Mouse (Mus musculus) lung, postnatal 25 days (tissue): ENCODE results near the gene Tanc1.

ENCODE experiments used
- DNase-seq: peaks from one replicate; pipeline ENCODE4 v3.0.0; 2022; ENCODE audit warnings: low spot score

Gene Tanc1

GRCm38 (mm10) chr2:59794838-59795237 lies 183.0 kb downstream of the Tanc1 start:
- DNase-seq = no peak

DNA sequence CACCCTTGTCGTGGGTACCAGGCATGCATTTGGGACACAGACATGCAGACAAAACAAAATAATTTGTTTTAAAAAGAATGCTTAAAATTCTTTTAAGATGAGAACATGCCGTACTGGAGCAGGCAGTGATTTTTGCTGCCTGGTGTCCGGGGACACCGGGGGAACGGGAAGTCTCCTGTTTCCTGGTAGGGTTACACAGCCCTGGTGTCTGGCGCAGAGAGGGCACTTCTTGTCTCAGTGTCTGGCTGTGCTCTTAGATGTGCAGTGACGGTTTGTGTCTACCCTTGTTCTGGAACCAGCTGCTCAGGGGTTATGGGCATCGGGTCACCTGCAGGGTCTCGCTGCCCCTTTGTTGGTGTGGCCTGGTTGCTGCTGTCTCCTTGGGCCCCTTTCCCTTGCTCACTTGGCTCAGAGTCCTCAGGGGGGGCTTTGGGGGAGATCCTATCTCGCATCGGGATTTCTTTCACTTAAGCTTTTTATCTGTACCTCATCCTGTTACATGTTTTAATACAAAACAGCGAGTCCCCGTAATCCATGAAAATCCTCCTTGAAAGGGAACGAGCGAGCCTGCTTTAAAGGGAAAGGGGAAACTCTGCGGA lies 187.2 kb downstream of the Tanc1 start:
- no peak for DNase-seq

GRCm38 (mm10) chr2:59799572-59799971 lies 187.7 kb downstream of the Tanc1 start:
- DNase-seq = no peak

GRCm38 (mm10) chr2:59800481-59801266 lies 188.8 kb downstream of the Tanc1 start:
- no peak for DNase-seq

DNA sequence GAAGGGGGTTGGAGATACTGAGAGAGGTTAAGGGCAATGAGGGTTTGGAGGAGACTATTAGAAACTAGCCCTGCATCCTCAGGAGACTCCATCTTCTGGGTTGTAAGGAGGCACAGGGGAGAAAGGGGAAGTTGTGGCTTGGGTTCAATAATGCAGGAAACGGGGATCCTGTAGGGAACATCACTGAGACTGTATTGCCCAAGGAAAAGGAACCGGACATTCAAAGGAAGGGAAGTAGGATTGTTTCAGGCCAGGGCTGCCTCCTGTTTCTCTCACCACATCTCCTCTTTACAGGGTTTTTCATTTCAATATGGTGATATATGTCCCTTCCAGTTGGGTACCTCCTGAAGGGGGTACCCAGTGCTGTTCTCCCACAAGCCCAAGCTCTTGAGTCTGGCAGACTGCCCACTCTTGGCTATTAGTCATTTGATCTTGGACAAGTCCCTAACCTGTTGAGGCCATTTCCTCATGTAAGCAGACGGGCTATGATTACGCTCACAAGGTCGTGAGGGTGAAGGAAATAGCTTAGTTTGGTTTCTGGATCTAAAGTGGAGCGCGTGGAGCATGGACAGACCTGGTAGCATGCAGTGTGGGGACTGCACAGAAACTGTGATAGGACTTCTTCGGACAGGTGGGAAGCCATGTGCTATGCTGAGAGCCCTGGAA lies 191.0 kb downstream of the Tanc1 start:
- no peak for DNase-seq

DNA sequence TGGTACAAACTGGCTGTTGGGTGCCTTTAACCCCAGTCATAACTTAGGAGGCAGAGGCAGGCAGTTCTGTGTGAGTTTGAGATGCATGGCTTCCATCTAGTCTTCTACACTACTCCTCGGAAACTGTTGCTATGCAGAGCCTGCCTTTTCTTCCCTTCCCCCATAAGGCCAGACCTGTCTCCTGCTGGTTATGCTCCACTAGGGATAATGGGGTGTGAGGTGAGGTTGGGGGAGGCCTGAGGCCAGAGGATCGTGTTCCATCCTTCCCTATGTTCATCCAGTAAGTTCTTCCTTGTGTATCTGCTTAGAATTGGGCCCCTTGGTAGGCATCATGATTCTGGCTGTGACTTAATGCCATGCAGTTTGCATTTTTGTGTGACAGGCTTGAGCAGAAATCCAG lies 193.8 kb downstream of the Tanc1 start:
- no peak for DNase-seq

GRCm38 (mm10) chr2:59806038-59806437 lies 194.2 kb downstream of the Tanc1 start:
- no peak for DNase-seq

DNA sequence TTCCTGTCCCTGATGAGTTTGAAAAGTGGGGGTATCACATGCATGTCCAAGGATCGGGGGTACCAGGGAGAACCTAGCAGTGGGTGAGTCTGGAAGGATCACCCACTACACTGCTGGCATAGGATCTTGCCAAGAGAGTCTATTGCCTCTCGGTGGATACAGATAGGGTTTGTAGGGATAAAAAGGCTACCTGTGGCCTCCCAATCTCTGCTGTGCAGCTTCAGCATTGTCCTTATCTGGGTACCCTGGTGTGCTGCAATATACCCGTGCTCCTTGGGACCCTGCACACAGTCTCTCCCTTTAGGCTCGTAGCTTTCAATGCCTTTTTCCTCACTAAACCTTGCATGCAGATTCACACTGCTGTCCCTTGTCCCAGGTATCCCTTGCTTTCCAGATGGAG lies 196.8 kb downstream of the Tanc1 start:
- DNase-seq = no peak

DNA sequence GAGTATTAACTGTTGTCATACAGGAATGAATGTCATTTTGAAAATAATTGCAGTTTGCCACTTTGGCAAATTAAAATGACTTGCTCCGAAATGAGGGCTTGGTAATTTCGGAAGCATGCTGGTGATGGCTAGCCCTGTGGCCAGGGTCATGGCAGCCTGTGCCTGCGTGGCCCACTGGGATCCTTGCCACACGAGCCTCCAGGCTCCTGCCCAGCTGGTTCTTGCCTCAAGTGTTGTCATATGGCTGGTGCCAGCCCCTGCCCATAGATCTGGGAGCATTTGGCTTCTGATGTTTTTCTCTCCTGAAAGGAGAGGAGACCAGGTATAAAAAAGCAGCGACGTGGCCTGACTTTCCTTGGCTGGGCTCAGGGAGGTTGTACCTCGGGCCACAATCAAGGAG lies 198.2 kb downstream of the Tanc1 start:
- DNase-seq = no peak

- no peak for DNase-seq
Observed at GRCm38 (mm10) chr2:59811247-59811646, 199.4 kb downstream of the Tanc1 start.

DNA sequence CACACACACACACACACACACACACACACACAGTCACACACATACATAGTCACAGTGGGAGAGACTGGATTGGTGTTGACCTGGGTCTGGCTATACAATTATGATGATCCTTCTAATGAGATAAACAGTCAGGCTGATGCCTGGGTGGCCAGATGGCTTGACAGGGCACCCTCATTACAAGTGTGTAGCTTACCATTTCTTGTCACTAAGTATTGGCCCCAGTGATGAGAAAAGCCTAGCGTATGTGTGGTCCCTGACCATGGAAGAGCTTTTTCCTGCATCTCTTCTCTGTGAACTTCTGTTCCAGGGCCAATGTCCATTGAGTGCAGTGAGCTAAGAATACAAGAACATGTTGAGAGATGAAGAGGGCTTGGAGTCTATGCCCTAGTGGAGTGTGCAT lies 200.8 kb downstream of the Tanc1 start:
- no peak for DNase-seq

GRCm38 (mm10) chr2:59813457-59813856 lies 201.6 kb downstream of the Tanc1 start:
- DNase-seq = no peak

GRCm38 (mm10) chr2:59814997-59815396 lies 203.2 kb downstream of the Tanc1 start:
- no peak for DNase-seq

- DNase-seq = no peak
Observed at GRCm38 (mm10) chr2:59818663-59819062, 206.8 kb downstream of the Tanc1 start.

DNA sequence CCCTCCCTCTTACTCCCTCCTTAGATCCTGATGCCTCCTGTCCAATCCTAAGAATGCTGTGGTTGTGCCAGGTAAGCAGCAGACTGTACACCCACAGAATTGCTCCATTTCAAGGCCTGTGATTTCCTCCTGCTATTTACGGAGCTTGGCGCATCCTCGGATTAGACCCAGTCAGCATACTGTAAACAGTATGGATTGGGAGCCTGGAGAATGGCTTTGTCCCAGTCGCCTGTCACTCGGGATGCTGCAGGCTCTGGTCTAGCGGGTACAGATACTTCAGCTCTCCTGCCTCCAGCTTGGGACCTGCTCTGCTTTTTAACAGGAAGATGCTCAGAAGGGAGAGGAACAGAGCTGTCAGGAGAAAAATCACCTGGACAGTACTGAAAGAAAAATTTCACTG lies 207.6 kb downstream of the Tanc1 start:
- DNase-seq = no peak

- DNase-seq = no peak
Observed at GRCm38 (mm10) chr2:59820088-59820487, 208.2 kb downstream of the Tanc1 start.

GRCm38 (mm10) chr2:59821044-59821443 lies 209.2 kb downstream of the Tanc1 start:
- DNase-seq = no peak

GRCm38 (mm10) chr2:59824289-59824688 lies 212.4 kb downstream of the Tanc1 start:
- peak; percentile 39 for DNase-seq

DNA sequence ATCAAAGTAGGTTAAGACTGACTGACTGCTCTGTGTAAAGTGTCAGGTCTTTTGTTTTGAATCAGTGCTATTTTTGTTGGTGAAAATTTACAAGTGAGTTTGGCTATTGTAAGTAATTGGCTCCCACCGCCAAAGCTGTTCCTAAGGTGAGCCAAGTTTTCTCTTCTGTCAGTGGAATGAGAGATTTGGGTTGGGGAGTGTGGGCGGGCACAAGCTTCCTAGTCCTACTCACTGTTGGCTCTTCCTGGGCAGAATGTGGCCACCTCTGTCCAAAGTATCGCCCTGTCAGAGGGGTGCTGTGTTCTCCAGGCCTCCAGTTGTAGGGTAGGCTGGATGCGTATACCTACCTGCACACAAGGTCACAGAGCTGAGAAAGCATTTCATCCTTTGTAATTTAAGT lies 213.5 kb downstream of the Tanc1 start:
- DNase-seq = no peak

DNA sequence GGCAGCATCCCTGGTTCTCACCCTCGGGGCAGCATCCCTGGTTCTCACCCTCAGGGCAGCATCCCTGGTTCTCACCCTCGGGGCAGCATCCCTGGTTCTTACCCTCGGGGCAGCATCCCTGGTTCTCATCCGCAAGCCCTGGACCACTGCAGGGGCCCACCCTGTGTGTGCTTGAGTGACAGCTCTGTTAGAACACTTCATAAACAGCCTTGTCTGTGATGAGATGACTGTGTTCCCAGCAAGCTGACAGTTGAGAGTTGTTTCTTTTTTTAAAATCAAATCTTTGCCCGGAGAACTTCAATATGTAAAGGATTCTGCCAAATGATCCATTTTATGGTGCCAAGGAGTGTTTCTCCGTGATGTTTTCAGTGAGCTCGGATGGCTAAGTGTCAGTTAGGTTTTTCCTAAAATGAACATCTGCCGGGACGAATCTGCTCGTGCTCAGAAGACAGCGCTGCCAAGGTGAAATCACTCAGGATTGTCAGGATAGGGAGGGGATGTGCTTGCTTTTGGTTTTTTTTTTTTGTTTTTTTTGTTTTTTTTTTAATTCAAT lies 216.3 kb downstream of the Tanc1 start:
- DNase-seq = no peak

DNA sequence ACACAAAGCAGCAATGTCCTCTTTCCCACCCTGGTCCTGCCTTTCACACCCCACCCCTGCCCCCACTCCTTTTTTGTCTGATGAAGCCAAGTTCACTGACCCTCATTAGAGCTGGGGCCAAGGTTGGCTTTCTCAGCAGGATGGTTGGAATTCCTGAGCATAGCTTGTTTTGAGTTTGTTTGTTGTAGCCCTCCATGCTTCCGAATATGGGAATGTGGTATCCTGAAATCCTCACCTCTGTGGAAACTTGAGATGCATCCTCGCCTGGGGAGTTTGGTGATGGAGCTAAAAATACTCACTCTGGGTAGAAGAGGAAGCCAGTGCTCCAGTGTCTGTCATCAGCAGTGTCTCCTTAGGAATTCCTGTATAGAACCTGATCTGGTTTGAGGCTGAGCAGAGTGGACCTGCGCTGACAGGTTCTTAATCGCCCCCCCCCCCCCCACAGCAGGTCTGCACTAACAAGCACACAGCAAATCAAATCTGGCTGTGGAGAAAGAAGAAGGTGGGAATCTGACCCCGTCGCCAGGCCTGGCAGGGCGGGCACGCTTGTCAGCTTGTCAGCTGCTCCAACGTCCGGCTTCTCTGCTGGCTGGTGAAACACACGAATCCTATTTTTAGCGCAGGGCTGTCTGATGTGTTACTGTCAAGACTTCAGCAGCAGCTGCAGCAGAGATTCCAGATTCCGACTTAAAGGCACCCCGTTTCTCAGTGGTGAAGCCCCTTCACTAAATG lies 217.1 kb downstream of the Tanc1 start:
- DNase-seq = peak; percentile 62

- no peak for DNase-seq
Observed at GRCm38 (mm10) chr2:59829718-59830117, 217.9 kb downstream of the Tanc1 start.
